Mouse (Mus musculus) C2C12 (cell line): ENCODE results near the gene Olfr464.

Source experiments
- CTCF ChIP-seq: IDR thresholded peaks from one replicate; pipeline ENCODE4 v1.5.1; 2011; ENCODE audit not compliant: control insufficient read depth, insufficient read depth, insufficient read length
- MAX ChIP-seq: IDR thresholded peaks from one replicate; pipeline ENCODE4 v1.6.1; 2011; ENCODE audit warnings: mild to moderate bottlenecking, control low read depth

- TF ChIP-seq MAX: no peak
- no peak for TF ChIP-seq CTCF
These were observed 49.0 kb downstream of the Olfr464 start for GRCm38 (mm10) chr11:87871766-87872165.
